Mouse (Mus musculus) heart, embryonic 11.5 days (tissue): ENCODE measurements around the gene Vps13d. TPM values are rescaled to one million over a fixed set of nuclear protein-coding genes. Genes with fewer than 3 reads are reported as not detected.
A peak's percentile ranks its signal among the peaks of the same experiment; 100 is the strongest.

Experiments used
- ATAC-seq: fragments of 200-750 bp; cut with Nextera tagmentation; replicated peaks from 2 replicates; pipeline ENCODE4 v1.8.0; 2017; ENCODE audit warnings: moderate library complexity; ENCODE audit not compliant: insufficient number of reproducible peaks, low FRiP score, low TSS enrichment
- H3K27ac ChIP-seq: fragments of 300-500 bp; sonication (generic); 2 replicates; pipeline ENCODE4 v1.5.1; 2014; ENCODE audit warnings: mild to moderate bottlenecking, low read depth, low read length
- H3K27me3 ChIP-seq: fragments of 300-500 bp; sonication (generic); 2 replicates; pipeline ENCODE4 v1.6.1; 2014; ENCODE audit warnings: mild to moderate bottlenecking, low read length, mixed read lengths; ENCODE audit not compliant: control insufficient read depth, insufficient read depth
- H3K36me3 ChIP-seq: fragments of 300-500 bp; sonication (generic); 2 replicates; pipeline ENCODE4 v1.6.1; 2014; ENCODE audit warnings: mild to moderate bottlenecking, low read length, moderate library complexity, mixed read lengths; ENCODE audit not compliant: control insufficient read depth, insufficient read depth
- H3K4me1 ChIP-seq: fragments of 300-500 bp; sonication (generic); 2 replicates; pipeline ENCODE4 v1.6.1; 2014; ENCODE audit warnings: low read length; ENCODE audit not compliant: control insufficient read depth, insufficient read depth
- H3K4me2 ChIP-seq: fragments of 300-500 bp; sonication (generic); 2 replicates; pipeline ENCODE4 v1.6.1; 2014; ENCODE audit warnings: mild to moderate bottlenecking, moderate library complexity
- H3K4me3 ChIP-seq: fragments of 300-500 bp; sonication (generic); 2 replicates; pipeline ENCODE4 v1.5.1; 2014; ENCODE audit warnings: low read depth, low read length
- H3K9ac ChIP-seq: fragments of 300-500 bp; sonication (generic); 2 replicates; pipeline ENCODE4 v1.6.1; 2014; ENCODE audit warnings: mild to moderate bottlenecking, low read depth, low read length, moderate library complexity
- H3K9me3 ChIP-seq: fragments of 300-500 bp; sonication (generic); replicated peaks from 2 replicates; pipeline ENCODE4 v1.6.1; 2016; ENCODE audit warnings: low read length; ENCODE audit not compliant: control insufficient read depth
- WGBS: fragments of 180-500 bp; shearing (Covaris S2); extraction: QIAGEN DNeasy Blood & Tissue Kit; methylation state at CpG from one replicate; pipeline ENCODE4 v1.1.7; 2014; ENCODE audit not compliant: insufficient replicate concordance; 5-methylcytosine and 5-hydroxymethylcytosine counted together
- polyA plus RNA-seq: library from polyadenylated mRNA; unstranded; fragments of >200 nt; fragmentation: Nextera tagmentation; extraction: Ambion mirVana; gene quantifications from 2 replicates; pipeline ENCODE4 v1.2.1, GENCODE M21; 2014

Gene Vps13d
- polyA plus RNA-seq, 1 experiment from 2014 or later, result 12.0 TPM

GRCm38 (mm10) chr4:145002733-145003132 is 192.1 kb downstream of the Vps13d start:
- 67% methylated on average over 1 of the region's 1 CpGs for WGBS
- Histone ChIP-seq H3K27me3 (no peaks in the 10 kb centered on the region), H3K4me1 (peaks cover 27% of the 10 kb centered on the region), H3K9me3 (no peaks in the 10 kb centered on the region), H3K4me2 (no peak overlapping the region), H3K4me3 (no peak overlapping the region), H3K9ac (no peak overlapping the region), H3K27ac (no peak overlapping the region), H3K36me3 (no peaks in the 10 kb centered on the region)
- no peak for ATAC-seq

GRCm38 (mm10) chr4:144999903-145000382 is 194.9 kb downstream of the Vps13d start:
- WGBS, result 44% methylated on average over 20 of the region's 20 CpGs
- peak overlapping the region; percentile 63 for H3K27ac ChIP-seq
- no peak overlapping the region for H3K4me3 ChIP-seq
- 0 out of 2 replicates have a peak overlapping the region, but pooled peaks have one; percentile 7 for H3K4me2 ChIP-seq
- ATAC-seq, result peak; percentile 72
- no peaks in the 10 kb centered on the region for H3K9me3 ChIP-seq
- H3K27me3 ChIP-seq, result no peaks in the 10 kb centered on the region
- 0 out of 2 replicates have a peak, but pooled peaks cover 2% of the 10 kb centered on the region for H3K36me3 ChIP-seq
- H3K9ac ChIP-seq, result peak overlapping the region; percentile 18; the same call in 1 of the 2 replicates
- H3K4me1 ChIP-seq, result peaks cover 28% of the 10 kb centered on the region

DNA sequence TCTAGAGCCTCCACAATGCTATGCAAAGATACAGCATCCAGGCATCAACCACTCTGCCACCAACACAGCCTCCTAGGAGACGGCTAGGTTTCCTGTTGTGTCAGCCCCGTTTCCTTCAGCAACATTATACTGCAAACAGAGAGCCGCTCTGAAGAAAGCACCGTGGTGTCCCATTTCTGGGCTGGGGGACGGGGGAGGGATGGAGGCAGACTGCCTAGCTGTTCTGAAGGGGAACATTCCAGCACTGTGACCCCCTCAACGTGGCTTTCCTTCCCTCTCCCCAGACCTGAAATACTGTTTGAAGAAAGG is 195.3 kb downstream of the Vps13d start:
- Histone ChIP-seq H3K4me1 (peaks cover 25% of the 10 kb centered on the region), H3K4me3 (no peak overlapping the region), H3K36me3 (0 out of 2 replicates have a peak, but pooled peaks cover 2% of the 10 kb centered on the region), H3K9ac (no peak overlapping the region), H3K9me3 (no peaks in the 10 kb centered on the region), H3K4me2 (no peak overlapping the region), H3K27me3 (no peaks in the 10 kb centered on the region), H3K27ac (peak overlapping the region; percentile 63)
- ATAC-seq, result 0 out of 2 replicates have a peak, but pooled peaks have one; percentile 31
- WGBS, result 47% methylated on average over 6 of the region's 6 CpGs

- peak; percentile 6; the same call in 1 of the 2 replicates for ATAC-seq
- no peak overlapping the region for H3K4me3 ChIP-seq
- H3K9me3 ChIP-seq, result no peaks in the 10 kb centered on the region
- 93% methylated on average over 2 of the region's 2 CpGs for WGBS
- H3K27ac ChIP-seq, result peak overlapping the region; percentile 63
- peaks cover 25% of the 10 kb centered on the region for H3K4me1 ChIP-seq
- no peak overlapping the region for H3K4me2 ChIP-seq
- no peaks in the 10 kb centered on the region for H3K27me3 ChIP-seq
- 0 out of 2 replicates have a peak, but pooled peaks cover 2% of the 10 kb centered on the region for H3K36me3 ChIP-seq
- no peak overlapping the region for H3K9ac ChIP-seq
These were observed 195.8 kb downstream of the Vps13d start for GRCm38 (mm10) chr4:144998808-144999571.

- H3K36me3 ChIP-seq, result 0 out of 2 replicates have a peak, but pooled peaks cover 2% of the 10 kb centered on the region
- no peak overlapping the region for H3K9ac ChIP-seq
- H3K4me2 ChIP-seq, result no peak overlapping the region
- no peak overlapping the region for H3K4me3 ChIP-seq
- H3K4me1 ChIP-seq, result peaks cover 25% of the 10 kb centered on the region
- no peak for ATAC-seq
- H3K9me3 ChIP-seq, result no peaks in the 10 kb centered on the region
- 58% methylated on average over 3 of the region's 3 CpGs for WGBS
- no peaks in the 10 kb centered on the region for H3K27me3 ChIP-seq
- H3K27ac ChIP-seq, result no peak overlapping the region
These were observed 196.7 kb downstream of the Vps13d start for GRCm38 (mm10) chr4:144997887-144998658.

GRCm38 (mm10) chr4:144996996-144997820 is 197.6 kb downstream of the Vps13d start:
- Histone ChIP-seq H3K4me3 (no peak overlapping the region), H3K27me3 (no peaks in the 10 kb centered on the region), H3K36me3 (0 out of 2 replicates have a peak, but pooled peaks cover 2% of the 10 kb centered on the region), H3K9ac (no peak overlapping the region), H3K27ac (no peak overlapping the region), H3K9me3 (no peaks in the 10 kb centered on the region), H3K4me1 (peaks cover 25% of the 10 kb centered on the region), H3K4me2 (no peak overlapping the region)
- ATAC-seq, result no peak
- WGBS, result 81% methylated on average over 6 of the region's 6 CpGs

GRCm38 (mm10) chr4:144995826-144996225 is 199.0 kb downstream of the Vps13d start:
- no peak overlapping the region for H3K4me2 ChIP-seq
- H3K9me3 ChIP-seq, result no peaks in the 10 kb centered on the region
- 0 out of 2 replicates have a peak, but pooled peaks cover 2% of the 10 kb centered on the region for H3K36me3 ChIP-seq
- ATAC-seq, result no peak
- peaks cover 25% of the 10 kb centered on the region for H3K4me1 ChIP-seq
- no peak overlapping the region for H3K4me3 ChIP-seq
- no peak overlapping the region for H3K27ac ChIP-seq
- no peaks in the 10 kb centered on the region for H3K27me3 ChIP-seq
- H3K9ac ChIP-seq, result no peak overlapping the region
- WGBS, result 68% methylated on average over 1 of the region's 1 CpGs
